ENCODE assay signal across 15 mouse cellular contexts in the genomic region with DNA sequence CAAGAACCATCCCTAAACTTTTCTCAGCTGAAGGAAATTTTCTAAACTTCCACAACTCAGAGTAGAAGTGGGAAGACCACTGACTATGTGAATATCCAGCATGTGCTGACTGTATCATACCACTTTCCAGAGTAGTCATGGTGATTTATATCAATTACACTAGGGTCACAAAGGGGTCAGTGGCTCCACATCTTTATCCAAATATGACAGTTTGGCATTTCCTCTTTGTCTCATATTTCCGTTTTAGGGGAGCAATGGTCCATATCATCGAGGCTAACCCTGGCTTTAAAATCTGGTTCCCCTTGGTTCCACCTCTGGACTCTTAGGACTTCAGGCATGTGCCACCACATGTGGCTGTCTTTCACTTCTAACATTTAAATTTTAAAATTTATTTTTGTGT.
"Had no signal": no experiment of that assay in that cellular context is flagged by ENCODE, and none has a peak within 500 bp of the region (broad histone marks: within the 10 kb centered on the region; RNA-seq: fewer than 3 reads in every experiment).

No protein-coding gene starts in this region.

- H3K4me3 ChIP-seq: kidney, embryonic 15.5 days; left cerebral cortex, adult 2 months; liver, embryonic 13.5 days; midbrain, embryonic 12.5 days; midbrain, embryonic 15.5 days had no signal

- H3K36me3 ChIP-seq: kidney, embryonic 15.5 days; liver, embryonic 13.5 days; midbrain, embryonic 12.5 days; midbrain, embryonic 15.5 days had no signal

- H3K27ac ChIP-seq: kidney, embryonic 15.5 days; left cerebral cortex, adult 2 months; liver, embryonic 13.5 days; midbrain, embryonic 12.5 days; midbrain, embryonic 15.5 days had no signal

- H3K27me3 ChIP-seq: kidney, embryonic 15.5 days; liver, embryonic 13.5 days; midbrain, embryonic 12.5 days; midbrain, embryonic 15.5 days had no signal

- H3K9me3 ChIP-seq: kidney, embryonic 15.5 days; liver, embryonic 13.5 days; midbrain, embryonic 12.5 days; midbrain, embryonic 15.5 days had no signal

- H3K9ac ChIP-seq: kidney, embryonic 15.5 days; liver, embryonic 13.5 days; midbrain, embryonic 12.5 days; midbrain, embryonic 15.5 days had no signal

- DNase-seq: kidney, adult 11 months; kidney, adult 8-10 months; kidney, postnatal 10 days; kidney, postnatal 36 days; layer of hippocampus, postnatal 36 days; liver, embryonic 13.5 days; lung, adult 2 months; lung, postnatal 14 days; lung, postnatal 4 days; thymus, adult 2 months; thymus, postnatal 14 days had no signal

- ATAC-seq: midbrain, embryonic 15.5 days had no signal

- H3K4me2 ChIP-seq: kidney, embryonic 15.5 days; liver, embryonic 13.5 days; midbrain, embryonic 12.5 days; midbrain, embryonic 15.5 days had no signal

- H3K4me1 ChIP-seq: liver, embryonic 13.5 days; midbrain, embryonic 12.5 days; midbrain, embryonic 15.5 days had no signal
